Mouse (Mus musculus) spleen, adult 2 months (tissue): Measurements from ENCODE around the gene Fndc3b. TPM values are rescaled to one million over a fixed set of nuclear protein-coding genes. Genes with fewer than 3 reads are reported as not detected.

Experiments
- DNase-seq, 2 experiments: peaks; one replicate each; pipeline versions ENCODE4 v3.0.0 to v3.0.0-alpha.2; 2012 to 2021; ENCODE audit warnings: low spot score in 2 of 2, low read depth in 1 of 2
- H3K27ac ChIP-seq: fragments of 200-500 bp; 2 replicates; pipeline ENCODE4 v1.5.1; 2012; ENCODE audit warnings: low read length, inconsistent platforms; ENCODE audit not compliant: insufficient read depth
- H3K27me3 ChIP-seq: fragments of 200-500 bp; 2 replicates; pipeline ENCODE4 v1.6.1; 2012; ENCODE audit warnings: mild to moderate bottlenecking, moderate library complexity, low read length, inconsistent platforms; ENCODE audit not compliant: control insufficient read depth, insufficient read depth
- H3K36me3 ChIP-seq: fragments of 200-500 bp; 2 replicates; pipeline ENCODE4 v1.6.1; 2012; ENCODE audit warnings: mild to moderate bottlenecking, low read length, inconsistent platforms; ENCODE audit not compliant: control insufficient read depth, insufficient read depth
- H3K4me1 ChIP-seq: fragments of 200-500 bp; 2 replicates; pipeline ENCODE4 v1.6.1; 2011; ENCODE audit warnings: inconsistent platforms; ENCODE audit not compliant: control insufficient read depth, insufficient read depth, insufficient read length
- H3K4me3 ChIP-seq: fragments of 200-500 bp; 2 replicates; pipeline ENCODE4 v1.5.1; 2011; ENCODE audit warnings: mild to moderate bottlenecking, inconsistent platforms; ENCODE audit not compliant: insufficient read depth, insufficient read length; ENCODE audit errors: extremely low read depth
- CTCF ChIP-seq: fragments of 200-500 bp; IDR thresholded peaks from 2 replicates; pipeline ENCODE4 v1.5.1; 2011; ENCODE audit warnings: mild to moderate bottlenecking, inconsistent platforms; ENCODE audit not compliant: insufficient read depth, insufficient read length, insufficient replicate concordance; ENCODE audit errors: extremely low read depth
- POLR2A ChIP-seq: fragments of 200-500 bp; IDR thresholded peaks from 2 replicates; pipeline ENCODE4 v1.6.1; 2011; ENCODE audit warnings: low read depth, low read length, inconsistent platforms
- WGBS: fragments of 180-500 bp; shearing (Covaris S2); methylation state at CpG from one replicate; pipeline ENCODE4 v1.1.7; 2018; 5-methylcytosine and 5-hydroxymethylcytosine counted together
- polyA plus RNA-seq: library from polyadenylated mRNA; depleted of rRNA; stranded (reverse); fragments of >200 nt; gene quantifications from 2 replicates; pipeline ENCODE4 v1.2.3, GENCODE M21; 2012

Fndc3b gene
- polyA plus RNA-seq, 1 experiment, result 3.8 TPM

DNA sequence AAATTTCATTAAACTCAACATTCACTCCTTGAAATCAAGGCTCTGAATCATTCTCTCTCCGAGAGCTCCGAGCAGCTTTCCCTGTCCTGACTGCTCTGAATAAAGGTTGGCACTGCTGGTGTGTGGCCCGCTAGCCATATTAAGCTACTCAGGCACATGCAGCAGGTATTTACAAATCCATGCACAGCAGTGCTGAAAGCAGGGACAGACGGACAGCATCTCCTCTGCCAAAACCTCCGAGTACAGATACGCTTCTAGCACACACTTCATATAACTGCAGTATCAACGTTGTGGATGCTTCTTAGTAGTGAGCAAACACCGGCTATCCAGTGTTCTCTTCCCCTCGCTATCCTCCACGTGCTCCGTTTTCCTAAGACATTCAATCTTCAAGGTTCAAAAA, 167.0 kb downstream of the Fndc3b start:
- H3K27ac ChIP-seq, result no peak overlapping the region
- DNase-seq, result no peak
- no peaks in the 10 kb centered on the region for H3K4me1 ChIP-seq
- H3K36me3 ChIP-seq, result no peaks in the 10 kb centered on the region
- 95% methylated on average over 11 of the region's 11 CpGs for WGBS
- no peak overlapping the region for H3K4me3 ChIP-seq
- H3K27me3 ChIP-seq, result no peaks in the 10 kb centered on the region
- no peak for TF ChIP-seq CTCF
- no peak for TF ChIP-seq POLR2A

DNA sequence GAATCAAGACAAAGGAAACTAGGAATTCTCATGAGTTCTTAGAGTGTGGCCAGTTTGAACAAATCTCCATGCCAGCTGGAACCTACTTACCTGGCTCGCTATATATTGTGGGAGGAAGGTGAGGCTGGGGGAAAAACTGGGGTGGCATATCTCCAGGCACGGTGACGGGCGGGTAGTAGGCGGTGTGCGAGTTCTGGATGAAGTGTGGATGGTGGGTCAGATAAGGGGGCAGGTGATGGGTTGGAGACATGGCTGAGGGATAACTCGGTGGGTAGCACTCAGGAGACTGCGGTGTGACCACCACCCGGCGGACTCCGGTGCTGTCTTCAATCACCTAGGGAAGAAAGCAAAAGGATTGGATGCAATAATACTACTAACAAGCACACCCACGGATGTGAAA, 169.3 kb downstream of the Fndc3b start:
- Histone ChIP-seq H3K27me3 (no peaks in the 10 kb centered on the region), H3K4me1 (no peaks in the 10 kb centered on the region), H3K36me3 (no peaks in the 10 kb centered on the region), H3K27ac (no peak overlapping the region), H3K4me3 (no peak overlapping the region)
- DNase-seq, result no peak
- WGBS, result 93% methylated on average over 12 of the region's 12 CpGs
- TF ChIP-seq CTCF (no peak), POLR2A (no peak)

DNA sequence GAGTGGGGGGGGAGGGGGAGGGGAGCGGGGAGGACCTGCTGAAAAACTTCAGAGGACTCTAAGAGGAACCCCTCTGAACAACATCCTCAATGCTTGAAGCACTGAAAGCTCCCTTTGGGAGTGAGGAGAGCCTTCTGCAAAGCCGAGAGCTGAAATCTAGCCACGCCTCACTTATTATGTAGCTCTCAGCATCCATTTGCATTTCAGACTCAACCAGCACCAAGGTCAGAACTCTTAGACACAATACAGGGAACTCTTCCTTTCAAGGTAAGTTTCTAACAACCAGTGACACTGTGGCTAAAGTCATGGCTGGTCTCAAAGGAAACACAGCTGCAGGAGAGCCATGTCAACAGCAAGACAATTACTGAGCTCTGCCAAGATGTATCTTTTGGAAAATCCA, 169.9 kb downstream of the Fndc3b start:
- no peaks in the 10 kb centered on the region for H3K27me3 ChIP-seq
- WGBS, result 93% methylated on average over 3 of the region's 3 CpGs
- TF ChIP-seq POLR2A, result no peak
- no peak for TF ChIP-seq CTCF
- no peaks in the 10 kb centered on the region for H3K4me1 ChIP-seq
- no peaks in the 10 kb centered on the region for H3K36me3 ChIP-seq
- no peak overlapping the region for H3K4me3 ChIP-seq
- no peak for DNase-seq
- H3K27ac ChIP-seq, result no peak overlapping the region

DNA sequence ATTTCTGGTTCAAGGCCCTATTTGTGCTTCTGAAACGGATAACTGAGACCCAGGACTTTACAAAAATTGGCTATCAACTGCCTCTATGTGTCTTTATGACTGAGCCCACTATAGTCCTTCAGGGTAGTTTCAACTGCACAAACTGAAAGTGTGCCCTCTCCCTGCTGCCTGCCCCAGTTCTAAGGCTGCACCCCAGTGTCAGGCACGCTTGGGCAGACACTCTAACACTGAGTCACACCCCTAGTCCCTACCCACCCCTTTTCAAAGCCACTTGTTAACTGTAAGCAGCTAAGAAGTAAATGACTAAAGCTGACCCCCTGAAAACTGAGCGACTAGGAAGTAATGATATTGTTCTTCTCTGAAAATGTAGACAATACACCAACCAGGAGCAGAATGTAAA, 176.9 kb downstream of the Fndc3b start:
- no peak for DNase-seq
- H3K4me3 ChIP-seq, result no peak overlapping the region
- WGBS, result 87% methylated on average over 3 of the region's 3 CpGs
- no peaks in the 10 kb centered on the region for H3K4me1 ChIP-seq
- H3K27ac ChIP-seq, result no peak overlapping the region
- TF ChIP-seq CTCF (no peak), POLR2A (no peak)
- H3K36me3 ChIP-seq, result no peaks in the 10 kb centered on the region
- H3K27me3 ChIP-seq, result no peaks in the 10 kb centered on the region

DNA sequence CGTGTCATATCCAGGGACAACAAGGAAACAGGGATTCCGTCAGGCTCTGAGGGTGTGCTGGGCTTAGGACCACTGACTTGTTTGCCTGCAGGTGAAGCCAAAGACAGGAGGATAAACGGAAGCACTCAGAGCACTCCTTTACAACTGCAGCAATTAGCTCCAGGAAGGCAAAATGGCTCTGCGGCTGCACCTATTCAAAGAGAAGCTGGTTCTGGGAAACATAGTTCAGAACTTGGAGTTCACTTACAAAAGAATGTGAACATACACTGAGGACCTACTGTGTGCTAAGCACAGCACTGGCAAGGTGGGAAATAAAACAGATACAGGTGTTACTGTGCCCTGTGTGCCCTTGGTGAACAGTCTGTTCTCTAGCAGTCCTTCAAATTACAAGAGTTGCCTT, 177.4 kb downstream of the Fndc3b start:
- Histone ChIP-seq H3K4me1 (no peaks in the 10 kb centered on the region), H3K4me3 (no peak overlapping the region), H3K36me3 (no peaks in the 10 kb centered on the region), H3K27ac (no peak overlapping the region), H3K27me3 (no peaks in the 10 kb centered on the region)
- TF ChIP-seq POLR2A (no peak), CTCF (no peak)
- no peak for DNase-seq
- WGBS, result 93% methylated on average over 4 of the region's 4 CpGs

DNA sequence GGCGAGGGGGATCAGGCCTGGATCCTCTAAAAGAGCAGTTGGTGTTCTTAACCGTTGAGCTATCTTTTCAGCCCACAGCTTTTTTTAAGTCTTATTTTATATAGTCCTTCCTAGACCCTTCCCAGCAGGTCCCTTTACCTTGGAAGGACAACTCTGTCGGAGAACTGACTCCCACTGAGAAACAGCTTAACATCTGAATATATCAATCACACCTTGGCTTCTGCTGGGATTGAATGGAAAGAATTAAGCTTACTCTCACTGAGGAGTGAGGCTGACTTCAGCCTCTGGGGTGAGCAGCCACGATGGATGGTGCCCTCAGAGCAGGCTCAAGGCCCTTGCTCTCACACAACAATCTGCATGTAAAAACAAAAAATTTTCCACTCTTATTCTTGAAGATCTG, 179.1 kb downstream of the Fndc3b start:
- Histone ChIP-seq H3K4me1 (no peaks in the 10 kb centered on the region), H3K27me3 (no peaks in the 10 kb centered on the region), H3K4me3 (no peak overlapping the region), H3K27ac (no peak overlapping the region), H3K36me3 (no peaks in the 10 kb centered on the region)
- TF ChIP-seq POLR2A (no peak), CTCF (no peak)
- DNase-seq, result no peak
- WGBS, result 86% methylated on average over 4 of the region's 4 CpGs

DNA sequence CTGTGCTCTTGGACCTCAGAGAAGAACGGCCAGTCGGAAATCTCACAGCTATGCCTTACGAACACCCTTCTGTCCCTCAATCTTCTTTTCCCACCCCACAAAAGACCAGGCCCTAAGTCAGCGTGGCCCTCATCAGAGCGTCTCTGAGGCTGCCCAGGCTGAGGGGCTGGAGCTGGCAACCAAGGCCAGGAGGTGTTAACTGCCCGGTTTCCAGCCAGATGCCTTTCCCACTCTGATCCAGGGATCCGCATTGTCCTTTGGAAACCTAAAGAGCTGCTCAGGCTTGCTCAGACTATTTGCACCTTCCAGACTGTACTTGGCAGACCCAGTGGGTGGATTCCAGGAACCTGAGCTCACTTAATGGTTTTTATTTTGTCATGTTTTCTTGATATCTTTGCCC, 180.7 kb downstream of the Fndc3b start:
- Histone ChIP-seq H3K4me3 (no peak overlapping the region), H3K36me3 (no peaks in the 10 kb centered on the region), H3K27me3 (no peaks in the 10 kb centered on the region), H3K27ac (no peak overlapping the region), H3K4me1 (no peaks in the 10 kb centered on the region)
- no peak for DNase-seq
- TF ChIP-seq POLR2A (no peak), CTCF (no peak)
- 92% methylated on average over 7 of the region's 7 CpGs for WGBS
